Mouse (Mus musculus): ENCODE measurements around the gene 4930519P11Rik. TPM values are rescaled to one million over a fixed set of nuclear protein-coding genes. Genes with fewer than 3 reads are reported as not detected.

4930519P11Rik gene
- 0.72 TPM in 1 of 2 replicates, not detected in the other for polyA plus RNA-seq (2014; fragmentation: Nextera tagmentation; extraction: Ambion mirVana)

DNA sequence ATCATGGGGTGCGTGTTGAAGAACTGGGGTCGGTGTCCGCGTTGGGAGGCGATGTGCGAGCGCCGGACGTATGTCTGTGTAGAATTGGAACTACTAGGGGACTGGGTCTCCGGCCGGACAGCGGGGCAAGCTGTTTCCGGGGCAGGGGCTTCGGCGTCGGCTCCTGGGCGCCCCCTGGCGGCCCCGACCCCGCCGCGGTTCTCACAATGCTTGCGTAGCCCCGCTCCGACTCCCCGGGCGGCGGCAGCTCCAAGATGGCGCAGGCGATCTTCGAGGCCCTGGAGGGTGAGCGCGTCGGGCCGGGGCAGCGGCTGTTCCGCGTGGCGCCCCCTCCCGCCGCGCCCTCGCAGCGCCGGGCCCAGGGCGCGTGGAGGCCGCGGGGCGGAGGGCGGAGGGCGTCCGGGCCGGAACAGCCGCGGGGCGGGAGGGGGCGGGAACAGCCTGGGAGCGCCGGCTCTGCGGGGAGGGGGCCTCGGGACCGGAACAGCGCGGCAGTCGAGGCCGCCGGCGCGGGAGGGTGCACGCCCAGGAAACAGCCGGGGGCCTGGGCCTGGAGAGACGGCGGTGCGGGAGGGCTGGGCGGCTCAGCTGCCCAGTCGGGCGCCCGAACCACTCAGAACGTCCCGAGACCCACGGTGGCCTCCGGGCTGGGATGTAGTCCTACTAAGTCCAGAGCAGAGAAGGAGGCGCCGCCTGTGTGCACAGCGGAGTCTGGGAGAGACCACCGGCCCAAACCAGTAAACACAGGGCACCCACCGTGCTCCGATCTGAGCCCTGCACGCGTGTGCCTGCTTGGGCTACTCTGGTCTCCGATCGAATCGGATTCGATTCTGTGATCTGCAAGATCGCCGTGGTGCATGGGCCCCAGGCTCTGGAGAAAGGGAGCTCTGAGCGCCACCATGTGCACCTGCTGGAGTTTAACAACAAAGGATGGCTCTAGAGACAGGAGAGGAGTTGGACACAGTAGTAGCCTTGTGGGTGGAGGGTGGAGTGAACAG is at the start of gene 4930519P11Rik, which contains the start of gene Zfp341:
Gene 4930519P11Rik (minus strand): TSS at position 320 of the 998 bp plus-strand sequence.
Gene Zfp341 (plus strand): TSS at position 180 of the 998 bp plus-strand sequence.
- peak; percentile 89 for ATAC-seq (replicated peaks; ENCODE audit: insufficient number of reproducible peaks, low FRiP score, low TSS enrichment)
- peak within 1 kb of the TSS; percentile 88 for H3K27ac ChIP-seq (ENCODE audit: low read depth, low read length)
- no peaks in the 10 kb centered on the region for H3K9me3 ChIP-seq (replicated peaks; ENCODE audit: control insufficient read depth, low read length)
- H3K4me1 ChIP-seq (ENCODE audit: control insufficient read depth, insufficient read depth, low read length) = peaks cover 4% of the 10 kb centered on the region; the same call in 1 of the 2 replicates
- no peaks in the 10 kb centered on the region for H3K36me3 ChIP-seq (ENCODE audit: control insufficient read depth, insufficient read depth, low read length)
- H3K9ac ChIP-seq (ENCODE audit: low read depth, low read length) = peak within 1 kb of the TSS; percentile 75
- peak within 1 kb of the TSS; percentile 67 for H3K4me2 ChIP-seq
- under 1% methylated on average over 90 of the region's 98 CpGs for WGBS (ENCODE audit: insufficient replicate concordance)
- peak within 1 kb of the TSS; percentile 50 for H3K4me3 ChIP-seq (ENCODE audit: low read depth, low read length)
- H3K27me3 ChIP-seq (ENCODE audit: control insufficient read depth, insufficient read depth, low read length) = peaks cover 3% of the 10 kb centered on the region; the same call in 1 of the 2 replicates

DNA sequence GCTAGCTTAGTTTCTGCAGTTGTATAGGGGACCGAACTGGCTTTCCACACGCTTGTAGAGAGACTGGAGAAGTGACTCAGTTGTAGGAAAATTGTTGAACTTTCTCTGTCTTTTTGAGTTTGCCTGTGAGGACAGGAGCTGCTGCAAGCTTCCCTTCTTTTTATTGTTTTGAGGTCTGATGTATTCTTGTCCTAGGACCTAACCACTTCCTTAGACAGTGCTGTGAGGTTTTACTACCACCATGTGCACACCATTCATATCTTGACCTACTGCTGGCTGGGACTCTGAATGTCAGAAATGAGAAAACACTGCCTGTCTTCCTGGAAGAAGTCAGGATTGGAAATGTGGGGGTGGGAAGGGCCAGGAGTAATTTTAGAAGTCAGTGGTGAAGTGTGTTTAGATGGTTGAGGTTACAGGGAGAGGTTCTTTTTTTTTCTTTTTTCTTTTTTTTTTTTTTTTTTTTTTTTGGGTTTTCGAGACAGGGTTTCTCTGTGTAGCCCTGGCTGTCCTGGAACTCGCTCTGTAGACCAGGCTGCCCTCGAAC is 46.4 kb upstream of the 4930519P11Rik start:
- Histone ChIP-seq H3K9me3 (replicated peaks; ENCODE audit: control insufficient read depth, low read length) (no peaks in the 10 kb centered on the region), H3K27me3 (ENCODE audit: control insufficient read depth, insufficient read depth, low read length) (no peaks in the 10 kb centered on the region), H3K4me3 (ENCODE audit: low read depth, low read length) (0 out of 2 replicates have a peak overlapping the region, but pooled peaks have one; percentile 0), H3K36me3 (ENCODE audit: control insufficient read depth, insufficient read depth, low read length) (no peaks in the 10 kb centered on the region), H3K9ac (ENCODE audit: low read depth, low read length) (no peak overlapping the region), H3K4me2 (peak overlapping the region; percentile 82), H3K4me1 (ENCODE audit: control insufficient read depth, insufficient read depth, low read length) (peaks cover 19% of the 10 kb centered on the region), H3K27ac (ENCODE audit: low read depth, low read length) (no peak overlapping the region)
- WGBS (ENCODE audit: insufficient replicate concordance) = 90% methylated on average over 5 of the region's 5 CpGs
- no peak for ATAC-seq (replicated peaks; ENCODE audit: insufficient number of reproducible peaks, low FRiP score, low TSS enrichment)

DNA sequence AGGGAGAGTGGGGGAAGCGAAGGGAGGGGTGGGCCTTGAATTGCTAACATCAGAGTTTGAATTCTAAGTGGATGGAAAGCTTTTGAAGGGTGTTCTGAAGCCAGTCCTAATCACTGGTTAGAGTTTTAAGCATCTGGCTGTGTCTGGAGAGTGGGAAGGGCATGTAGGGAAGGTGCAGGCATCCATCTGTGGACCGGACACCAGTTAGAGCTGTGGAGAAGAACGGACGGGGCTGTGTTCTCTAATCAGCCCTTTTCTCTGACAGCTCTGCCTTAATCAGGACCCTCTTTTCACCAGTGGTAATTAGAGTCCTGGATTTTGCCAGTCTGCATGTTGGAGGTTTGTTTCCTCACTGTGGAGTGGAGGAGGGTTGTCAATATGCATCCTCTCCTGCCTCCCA is 45.8 kb upstream of the 4930519P11Rik start:
- peak overlapping the region; percentile 82 for H3K4me2 ChIP-seq
- no peak overlapping the region for H3K27ac ChIP-seq (ENCODE audit: low read depth, low read length)
- no peak overlapping the region; the same call in 1 of the 2 replicates for H3K9ac ChIP-seq (ENCODE audit: low read depth, low read length)
- no peaks in the 10 kb centered on the region for H3K9me3 ChIP-seq (replicated peaks; ENCODE audit: control insufficient read depth, low read length)
- H3K27me3 ChIP-seq (ENCODE audit: control insufficient read depth, insufficient read depth, low read length) = no peaks in the 10 kb centered on the region
- ATAC-seq (replicated peaks; ENCODE audit: insufficient number of reproducible peaks, low FRiP score, low TSS enrichment) = no peak
- H3K4me3 ChIP-seq (ENCODE audit: low read depth, low read length) = peak overlapping the region; percentile 0; the same call in 1 of the 2 replicates
- H3K4me1 ChIP-seq (ENCODE audit: control insufficient read depth, insufficient read depth, low read length) = peaks cover 19% of the 10 kb centered on the region
- H3K36me3 ChIP-seq (ENCODE audit: control insufficient read depth, insufficient read depth, low read length) = no peaks in the 10 kb centered on the region
- WGBS (ENCODE audit: insufficient replicate concordance) = 67% methylated on average over 4 of the region's 4 CpGs

DNA sequence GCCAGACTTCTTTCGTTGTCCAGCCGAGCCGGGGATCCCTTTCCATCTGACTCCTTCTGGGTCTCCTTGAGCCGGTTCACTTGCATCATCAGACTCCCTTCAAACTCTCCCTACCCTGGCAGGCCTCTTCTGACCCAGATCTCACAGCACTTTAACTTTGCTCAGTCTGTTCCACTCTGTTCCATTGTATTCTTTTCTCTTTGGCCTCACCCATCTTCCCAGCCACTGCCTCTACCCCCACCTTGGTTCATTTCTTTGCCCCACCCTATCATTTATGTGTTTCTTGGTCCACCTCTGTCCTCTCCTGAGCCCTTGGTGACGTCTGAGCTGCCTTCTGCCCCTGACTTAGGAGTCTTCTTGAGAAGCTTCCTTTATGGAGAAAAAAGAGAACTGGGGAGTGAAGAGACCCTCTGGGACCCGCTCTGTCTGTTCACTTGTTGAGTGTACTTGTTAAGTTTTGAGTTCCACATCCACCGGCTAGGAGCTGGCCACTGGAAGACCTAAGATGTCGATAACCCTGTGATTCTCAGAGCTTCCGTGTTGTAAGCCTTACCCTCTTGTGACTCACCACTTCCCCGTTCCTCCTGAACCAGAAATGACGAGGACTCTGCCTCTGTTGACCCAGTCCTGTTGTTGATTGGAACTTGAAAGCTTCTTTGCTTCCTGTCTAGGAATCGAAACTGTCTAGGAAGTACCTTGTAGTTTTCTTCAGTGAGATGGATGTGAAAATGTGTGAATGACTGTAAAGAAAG is 44.4 kb upstream of the 4930519P11Rik start:
- 7% methylated on average over 12 of the region's 12 CpGs for WGBS (ENCODE audit: insufficient replicate concordance)
- Histone ChIP-seq H3K4me1 (ENCODE audit: control insufficient read depth, insufficient read depth, low read length) (peaks cover 19% of the 10 kb centered on the region), H3K9me3 (replicated peaks; ENCODE audit: control insufficient read depth, low read length) (no peaks in the 10 kb centered on the region), H3K4me2 (peak overlapping the region; percentile 82), H3K9ac (ENCODE audit: low read depth, low read length) (peak overlapping the region; percentile 94), H3K4me3 (ENCODE audit: low read depth, low read length) (peak overlapping the region; percentile 85), H3K27me3 (ENCODE audit: control insufficient read depth, insufficient read depth, low read length) (no peaks in the 10 kb centered on the region), H3K36me3 (ENCODE audit: control insufficient read depth, insufficient read depth, low read length) (no peaks in the 10 kb centered on the region), H3K27ac (ENCODE audit: low read depth, low read length) (peak overlapping the region; percentile 82)
- ATAC-seq (replicated peaks; ENCODE audit: insufficient number of reproducible peaks, low FRiP score, low TSS enrichment) = no peak

DNA sequence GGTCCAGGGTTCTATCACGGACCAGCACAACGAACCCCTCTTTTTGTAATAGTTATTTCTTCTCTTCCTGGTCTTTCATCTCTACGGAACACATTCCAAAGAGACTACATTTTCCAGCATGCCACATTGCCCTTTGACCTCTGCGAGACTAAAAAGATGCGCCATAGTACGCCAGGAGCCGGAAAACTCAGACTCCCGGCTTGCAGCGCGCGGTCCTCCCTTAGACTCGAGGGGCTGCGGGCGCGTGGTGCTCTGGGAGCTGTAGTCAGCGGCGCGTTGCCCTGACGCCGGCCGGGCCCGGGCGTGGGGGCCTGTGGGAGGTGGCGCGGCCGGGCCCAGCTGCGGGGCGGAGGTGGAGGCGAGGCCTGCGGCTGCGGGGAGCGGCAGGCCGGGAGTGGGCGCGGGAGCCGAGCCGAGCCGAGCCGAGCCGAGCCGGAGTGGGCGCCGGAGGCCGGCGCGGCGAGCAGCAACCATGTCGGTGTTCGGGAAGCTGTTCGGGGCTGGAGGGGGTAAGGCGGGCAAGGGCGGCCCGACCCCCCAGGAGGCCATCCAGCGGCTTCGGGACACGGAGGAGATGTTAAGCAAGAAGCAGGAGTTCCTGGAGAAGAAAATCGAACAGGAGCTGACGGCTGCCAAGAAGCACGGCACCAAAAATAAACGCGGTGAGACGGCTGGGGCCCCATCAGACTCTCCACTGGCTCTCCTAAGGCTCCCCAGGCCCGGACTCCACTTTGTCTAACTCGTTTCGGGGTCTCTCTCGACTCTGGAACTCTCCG is 43.7 kb upstream of the 4930519P11Rik start:
- Histone ChIP-seq H3K9me3 (replicated peaks; ENCODE audit: control insufficient read depth, low read length) (no peaks in the 10 kb centered on the region), H3K9ac (ENCODE audit: low read depth, low read length) (peak overlapping the region; percentile 94), H3K4me1 (ENCODE audit: control insufficient read depth, insufficient read depth, low read length) (peaks cover 19% of the 10 kb centered on the region), H3K27ac (ENCODE audit: low read depth, low read length) (peak overlapping the region; percentile 82), H3K4me3 (ENCODE audit: low read depth, low read length) (peak overlapping the region; percentile 85), H3K4me2 (peak overlapping the region; percentile 82), H3K36me3 (ENCODE audit: control insufficient read depth, insufficient read depth, low read length) (no peaks in the 10 kb centered on the region), H3K27me3 (ENCODE audit: control insufficient read depth, insufficient read depth, low read length) (no peaks in the 10 kb centered on the region)
- under 1% methylated on average over 64 of the region's 67 CpGs for WGBS (ENCODE audit: insufficient replicate concordance)
- ATAC-seq (replicated peaks; ENCODE audit: insufficient number of reproducible peaks, low FRiP score, low TSS enrichment) = peak; percentile 99

DNA sequence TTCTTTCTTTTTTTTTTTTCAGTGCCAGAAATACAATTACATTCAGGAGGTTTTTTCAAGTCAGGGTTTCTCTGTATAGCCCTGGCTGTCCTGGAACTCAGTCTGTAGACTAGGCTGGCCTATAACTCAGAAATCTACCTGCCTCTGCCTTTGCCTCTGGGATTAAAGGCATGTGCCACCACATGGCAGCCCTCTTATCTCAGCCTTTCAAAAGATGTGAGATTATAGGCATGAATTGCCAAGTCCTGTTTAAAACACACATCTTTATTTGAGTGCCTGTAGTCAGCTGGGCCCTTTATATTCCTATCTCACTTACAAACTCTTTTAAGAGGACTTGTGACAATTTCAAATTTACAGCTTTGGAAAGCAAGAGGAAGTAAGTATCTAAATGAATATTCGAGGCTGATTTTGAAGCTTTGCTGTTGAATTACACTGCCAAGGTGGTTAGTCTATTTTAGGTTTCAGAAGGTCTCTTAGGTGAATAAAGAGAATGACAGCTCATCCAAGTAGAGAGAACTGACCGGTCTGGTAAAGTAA is 42.7 kb upstream of the 4930519P11Rik start:
- Histone ChIP-seq H3K9ac (ENCODE audit: low read depth, low read length) (peak overlapping the region; percentile 17; the same call in 1 of the 2 replicates), H3K9me3 (replicated peaks; ENCODE audit: control insufficient read depth, low read length) (no peaks in the 10 kb centered on the region), H3K27me3 (ENCODE audit: control insufficient read depth, insufficient read depth, low read length) (no peaks in the 10 kb centered on the region), H3K4me2 (peak overlapping the region; percentile 82), H3K36me3 (ENCODE audit: control insufficient read depth, insufficient read depth, low read length) (no peaks in the 10 kb centered on the region), H3K27ac (ENCODE audit: low read depth, low read length) (no peak overlapping the region), H3K4me3 (ENCODE audit: low read depth, low read length) (peak overlapping the region; percentile 85), H3K4me1 (ENCODE audit: control insufficient read depth, insufficient read depth, low read length) (peaks cover 19% of the 10 kb centered on the region)
- ATAC-seq (replicated peaks; ENCODE audit: insufficient number of reproducible peaks, low FRiP score, low TSS enrichment) = no peak
- WGBS (ENCODE audit: insufficient replicate concordance) = 84% methylated on average over 2 of the region's 2 CpGs

DNA sequence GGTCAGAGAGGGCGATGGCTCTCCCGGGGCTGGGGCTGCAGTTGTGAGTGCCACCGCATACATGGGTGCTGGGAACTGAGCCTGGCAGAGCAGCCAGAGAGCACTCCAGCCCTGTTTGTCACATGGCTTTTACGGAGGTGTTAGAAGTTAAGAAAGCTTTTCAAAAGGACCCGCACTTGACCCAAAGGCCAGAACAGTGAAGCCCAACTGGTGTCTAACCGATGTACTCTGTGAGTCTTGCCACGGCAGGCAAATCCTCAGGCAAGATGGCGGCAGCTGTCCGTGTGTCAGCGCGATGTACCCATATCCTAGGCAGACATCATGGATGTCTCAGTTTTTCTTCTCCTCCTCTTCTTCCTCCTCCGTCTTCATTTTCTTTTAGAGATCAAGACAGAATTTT is 41.7 kb upstream of the 4930519P11Rik start:
- Histone ChIP-seq H3K4me3 (ENCODE audit: low read depth, low read length) (no peak overlapping the region), H3K27ac (ENCODE audit: low read depth, low read length) (no peak overlapping the region), H3K27me3 (ENCODE audit: control insufficient read depth, insufficient read depth, low read length) (no peaks in the 10 kb centered on the region), H3K4me1 (ENCODE audit: control insufficient read depth, insufficient read depth, low read length) (peaks cover 19% of the 10 kb centered on the region), H3K36me3 (ENCODE audit: control insufficient read depth, insufficient read depth, low read length) (no peaks in the 10 kb centered on the region), H3K9me3 (replicated peaks; ENCODE audit: control insufficient read depth, low read length) (no peaks in the 10 kb centered on the region), H3K9ac (ENCODE audit: low read depth, low read length) (no peak overlapping the region), H3K4me2 (no peak overlapping the region)
- ATAC-seq (replicated peaks; ENCODE audit: insufficient number of reproducible peaks, low FRiP score, low TSS enrichment) = no peak
- WGBS (ENCODE audit: insufficient replicate concordance) = 90% methylated on average over 12 of the region's 12 CpGs

All from heart, embryonic 11.5 days (tissue).